Mouse (Mus musculus): ENCODE data around the gene Hsd17b12.

Hsd17b12 gene

DNA sequence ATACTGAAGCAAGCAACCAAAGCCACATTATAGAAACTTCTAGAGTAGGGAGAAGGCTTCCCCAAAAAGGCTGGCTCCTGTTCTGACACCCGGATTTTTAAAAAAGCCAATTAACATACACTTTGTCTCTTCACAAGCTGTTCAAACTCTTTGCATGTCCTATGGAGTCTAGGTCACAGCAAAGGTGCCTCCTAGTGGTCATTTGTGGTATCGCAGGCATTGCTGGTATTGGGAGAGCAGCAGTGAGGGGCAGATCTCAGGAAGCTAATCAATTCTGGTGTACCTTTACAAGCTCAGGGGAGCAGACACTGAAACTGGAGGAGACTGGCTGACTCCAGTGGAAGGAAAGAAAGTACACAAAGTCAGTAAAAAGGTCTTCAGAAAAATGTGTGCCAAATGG is 155.4 kb downstream of the Hsd17b12 start:
- DNase-seq (ENCODE audit: low spot score), result peak; percentile 84

- no peak for DNase-seq (ENCODE audit: low spot score)
Measured at GRCm38 (mm10) chr2:94001918-94002317, 155.8 kb downstream of the Hsd17b12 start.

GRCm38 (mm10) chr2:94001411-94001810 is 156.4 kb downstream of the Hsd17b12 start:
- no peak for DNase-seq (ENCODE audit: low spot score)

DNA sequence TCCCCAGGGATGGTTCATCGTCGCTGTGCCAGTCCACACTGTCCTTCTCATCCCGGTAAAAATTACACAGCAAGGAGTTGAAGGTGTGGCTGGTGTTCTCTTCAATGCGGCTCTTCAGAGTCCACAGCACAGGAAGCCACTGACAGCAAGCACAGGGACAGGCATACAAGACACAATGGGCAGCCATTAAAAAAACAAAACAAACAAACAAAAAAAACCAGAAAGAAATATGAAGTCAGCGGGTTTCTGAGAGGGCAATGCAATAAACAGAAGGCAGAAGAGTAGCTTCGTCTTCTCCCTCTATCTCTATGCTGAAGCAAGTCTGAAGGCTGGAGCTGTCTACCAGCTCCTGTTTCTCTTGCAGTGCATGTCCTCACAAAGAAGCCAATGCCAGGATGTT is 161.5 kb downstream of the Hsd17b12 start, which contains the start of gene Gm27027:
TSS of gene Gm27027 (minus strand) at position 101 of the 400 bp plus-strand sequence.
- DNase-seq (ENCODE audit: low spot score), result no peak

DNA sequence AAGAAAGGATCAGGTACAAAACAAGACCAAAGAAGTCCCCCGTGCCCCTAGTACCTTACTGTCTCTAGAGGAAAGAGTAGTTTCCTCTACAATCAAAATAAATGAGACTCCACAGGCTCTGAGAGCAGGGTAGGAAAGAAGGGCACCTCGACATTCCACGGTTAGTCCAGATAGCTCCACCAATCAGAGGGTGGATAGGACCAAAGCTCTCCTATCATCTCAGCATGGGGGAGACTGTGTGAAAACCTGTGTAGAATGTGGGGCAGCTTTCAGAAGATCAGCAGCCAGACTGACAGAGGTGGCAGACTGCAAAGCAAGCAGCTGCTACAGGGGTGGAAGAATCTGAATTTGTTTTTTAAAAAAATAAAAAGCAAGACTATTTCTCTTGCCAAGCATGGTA is 165.0 kb downstream of the Hsd17b12 start:
- DNase-seq (ENCODE audit: low spot score), result no peak

DNA sequence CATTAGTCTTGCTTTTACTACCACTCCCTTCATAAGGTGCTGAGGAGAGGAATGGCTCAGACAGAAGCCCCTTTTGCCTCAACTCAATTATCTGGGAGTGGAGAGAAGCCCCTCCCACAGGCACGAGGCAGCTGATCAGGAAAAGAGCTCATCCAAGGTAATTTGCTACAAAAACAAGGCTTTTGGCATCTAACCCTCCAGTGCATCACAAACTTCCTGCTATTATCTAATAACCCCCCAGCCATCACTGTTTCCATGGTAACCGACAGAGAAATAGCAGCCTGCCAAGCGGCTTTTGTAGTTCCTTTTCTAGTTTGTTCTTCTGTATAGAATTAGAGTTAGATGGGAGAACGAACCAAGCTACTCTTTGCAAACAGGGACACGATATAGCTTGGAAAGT is 165.5 kb downstream of the Hsd17b12 start:
- no peak for DNase-seq (ENCODE audit: low spot score)

DNA sequence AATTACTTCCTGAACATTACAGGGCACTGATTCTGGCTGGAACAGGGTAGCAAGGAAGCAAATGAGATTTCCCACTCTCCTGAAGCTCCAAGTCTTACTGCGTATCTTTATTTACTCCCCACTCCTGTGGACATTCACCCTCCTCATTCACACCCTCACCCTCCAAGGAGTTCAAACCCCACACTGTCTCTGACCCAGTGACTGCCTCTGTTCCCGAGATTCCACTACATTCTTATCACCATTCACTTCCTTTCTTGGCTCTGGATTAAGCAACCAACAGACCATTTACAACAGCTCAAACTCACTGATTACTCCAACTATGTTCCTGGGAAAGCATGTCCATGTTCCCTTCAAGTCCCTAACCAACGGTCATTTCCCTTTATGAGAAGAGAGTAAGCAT is 166.4 kb downstream of the Hsd17b12 start:
- DNase-seq (ENCODE audit: low spot score), result no peak

DNA sequence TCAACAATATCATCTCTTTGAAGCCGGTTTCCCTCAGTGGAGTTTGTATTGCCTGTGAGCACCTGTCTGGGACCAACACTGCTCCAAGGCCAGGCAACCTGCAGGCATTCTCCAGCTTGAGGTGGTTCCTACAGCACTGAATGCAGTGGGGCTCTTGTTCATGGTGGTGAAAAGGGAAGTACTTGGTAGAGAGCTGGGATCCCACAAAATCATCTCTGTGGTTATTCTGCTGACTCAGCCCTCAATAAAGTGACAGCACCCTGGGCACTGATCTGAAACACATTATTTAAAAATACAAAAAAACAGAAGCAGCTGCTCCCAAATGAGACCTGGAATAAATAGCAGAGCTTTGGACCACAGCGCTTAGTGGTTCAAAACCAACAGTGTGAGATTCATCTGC is 169.3 kb downstream of the Hsd17b12 start:
- no peak for DNase-seq (ENCODE audit: low spot score)

Data from adipocyte (in vitro differentiated cells).